Mouse (Mus musculus) brown adipose tissue, adult 24 weeks (tissue): ENCODE results near the gene Ncapg. TPM values are rescaled to one million over a fixed set of nuclear protein-coding genes. Genes with fewer than 3 reads are reported as not detected.
A peak's percentile ranks its signal among the peaks of the same experiment; 100 is the strongest.
"Not testable (repeated sequence)": the region's sequence is repeated elsewhere in the genome, so short reads cannot be mapped to it uniquely, and the experiment has no call there.

Experiments used
- H3K27ac ChIP-seq: fragments of 200-500 bp; replicated peaks from 2 replicates; pipeline ENCODE4 v1.5.1; 2012; ENCODE audit warnings: low read depth, mild to moderate bottlenecking, low read length
- H3K4me1 ChIP-seq: fragments of 200-500 bp; 2 replicates; pipeline ENCODE4 v1.6.1; 2012; ENCODE audit warnings: low read length, mixed read lengths; ENCODE audit not compliant: control insufficient read depth, insufficient read depth, insufficient read length
- H3K4me3 ChIP-seq: fragments of 200-500 bp; 2 replicates; pipeline ENCODE4 v1.5.1; 2012; ENCODE audit warnings: low read depth, mild to moderate bottlenecking, low read length, moderate library complexity; ENCODE audit not compliant: insufficient read depth
- polyA plus RNA-seq: library from polyadenylated mRNA; stranded (reverse); fragments of >200 nt; gene quantifications from 2 replicates; pipeline ENCODE4 v1.2.4, GENCODE M21; 2012; ENCODE audit not compliant: missing spikeins, insufficient read depth, insufficient read length

Gene Ncapg
- not detected in 2 replicates for polyA plus RNA-seq

DNA sequence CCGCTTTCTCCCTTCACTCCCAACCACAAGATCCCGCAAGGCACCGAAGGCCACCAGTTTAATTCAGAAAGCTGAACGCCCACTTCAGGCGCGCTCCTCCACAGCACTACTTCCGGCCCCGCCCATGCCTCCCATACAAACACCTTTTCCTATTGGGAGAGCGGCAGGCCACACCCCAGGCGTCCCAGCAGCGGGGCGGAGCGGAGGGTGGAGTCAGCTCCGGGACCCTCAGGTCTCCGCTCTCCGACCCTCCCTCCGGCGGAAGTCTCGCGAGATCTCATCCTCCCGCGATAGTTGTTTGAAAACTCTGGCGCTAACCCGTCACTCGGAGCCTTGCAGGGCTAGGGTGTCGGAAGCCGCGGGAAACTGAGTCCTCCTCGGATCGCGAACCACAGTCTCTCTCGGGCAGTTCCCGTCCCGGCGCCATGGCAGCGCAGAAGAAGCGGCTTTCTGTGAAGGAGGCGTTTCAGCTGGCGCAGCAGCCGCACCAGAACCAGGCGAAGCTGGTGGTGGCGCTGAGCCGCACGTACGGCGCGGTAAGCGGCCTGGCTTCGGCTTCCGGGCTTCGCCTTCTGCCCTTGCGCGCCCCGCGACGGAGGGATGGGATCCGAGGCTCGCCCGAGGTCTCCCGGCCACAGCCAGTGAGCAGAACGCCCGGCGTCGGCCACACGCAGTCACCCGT lies at the start of gene Ncapg:
Gene Ncapg, plus strand, starts transcription at position 322 of the 682 bp plus-strand sequence.
- Histone ChIP-seq H3K4me1 (no peaks in the 10 kb centered on the region), H3K4me3 (peak within 1 kb of the TSS; percentile 63), H3K27ac (no peak within 1 kb of the TSS)

DNA sequence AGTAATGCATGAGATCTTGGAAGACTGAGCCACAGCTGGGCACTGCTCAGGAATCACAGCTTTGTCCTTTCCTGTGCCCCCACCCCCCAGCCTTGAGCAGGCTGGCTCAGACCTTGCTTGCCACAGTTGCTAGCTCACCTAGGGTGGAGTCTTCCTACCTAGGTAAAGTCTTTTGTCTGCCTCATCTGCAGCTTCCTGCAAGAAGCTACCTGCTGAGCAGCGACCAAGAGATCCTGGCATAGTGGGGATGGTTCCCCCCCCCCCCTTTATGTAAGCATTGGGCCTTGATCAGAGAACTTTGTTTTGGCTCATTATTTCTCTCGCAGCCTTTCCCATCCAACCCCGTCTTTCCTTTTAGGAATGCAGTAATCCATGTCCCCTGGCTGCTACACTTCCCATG lies 48.2 kb upstream of the Ncapg start:
- Histone ChIP-seq H3K4me3 (no peak overlapping the region), H3K4me1 (no peaks in the 10 kb centered on the region; the same call in 1 of the 2 replicates), H3K27ac (no peak overlapping the region)

DNA sequence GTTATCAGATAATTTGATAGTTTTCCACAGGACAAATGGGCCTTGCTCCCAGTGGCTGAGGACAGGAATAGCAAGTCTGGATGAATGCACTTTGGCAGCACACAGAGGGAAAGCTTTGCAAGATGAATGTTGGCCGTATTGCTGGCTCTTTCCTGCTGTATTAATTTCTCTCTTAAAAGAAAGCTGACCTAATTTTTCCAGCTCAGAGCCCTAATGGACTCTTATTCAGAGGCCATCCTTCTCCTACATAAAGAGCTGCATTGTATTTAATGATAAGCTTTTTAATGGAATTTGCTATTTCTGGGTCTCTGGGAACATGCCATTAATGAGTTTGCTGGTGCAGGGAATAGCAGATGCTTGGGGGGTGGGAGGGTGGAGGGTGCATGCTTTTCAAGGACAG lies 41.9 kb upstream of the Ncapg start:
- Histone ChIP-seq H3K4me3 (no peak overlapping the region), H3K27ac (no peak overlapping the region), H3K4me1 (no peaks in the 10 kb centered on the region)

DNA sequence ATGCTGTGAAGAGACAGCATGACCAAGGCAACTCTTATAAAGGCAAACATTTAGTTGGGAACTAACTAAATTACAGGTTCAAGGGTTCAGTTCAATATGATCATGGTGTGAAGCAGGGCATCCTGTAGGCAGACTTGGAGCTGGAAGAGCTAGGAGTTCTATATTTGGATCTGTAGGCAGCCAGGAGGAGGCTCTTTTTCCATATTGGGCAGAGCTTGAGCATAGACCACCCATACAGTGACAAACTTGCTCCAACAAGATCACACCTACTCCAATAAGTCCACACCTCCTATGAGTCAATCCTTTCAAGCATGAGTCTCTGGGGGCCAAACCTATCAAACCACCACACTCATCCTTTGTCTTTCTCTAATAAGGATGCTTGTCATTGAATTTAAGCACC lies 40.2 kb upstream of the Ncapg start:
- Histone ChIP-seq H3K4me1 (no peaks in the 10 kb centered on the region), H3K4me3 (no peak overlapping the region), H3K27ac (no peak overlapping the region)

DNA sequence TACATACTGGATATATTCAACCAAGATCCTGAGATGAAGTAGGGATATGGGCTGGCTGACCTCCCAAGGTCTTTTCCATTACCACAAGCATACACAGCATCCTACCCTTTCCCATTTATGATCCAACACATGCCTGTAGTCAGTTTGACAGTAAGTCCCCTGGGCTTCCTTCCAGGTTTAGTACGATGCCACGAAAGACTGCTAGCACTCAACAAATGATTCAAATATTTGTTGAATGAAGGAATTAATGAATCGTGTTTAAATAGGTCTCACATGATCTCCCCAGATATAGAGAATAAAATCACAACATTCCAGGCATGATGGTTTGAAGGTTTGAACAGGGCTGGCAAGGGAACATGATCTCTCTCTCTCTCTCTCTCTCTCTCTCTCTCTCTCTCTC lies 31.3 kb upstream of the Ncapg start:
- Histone ChIP-seq H3K27ac (no peak overlapping the region), H3K4me1 (no peaks in the 10 kb centered on the region), H3K4me3 (no peak overlapping the region)

DNA sequence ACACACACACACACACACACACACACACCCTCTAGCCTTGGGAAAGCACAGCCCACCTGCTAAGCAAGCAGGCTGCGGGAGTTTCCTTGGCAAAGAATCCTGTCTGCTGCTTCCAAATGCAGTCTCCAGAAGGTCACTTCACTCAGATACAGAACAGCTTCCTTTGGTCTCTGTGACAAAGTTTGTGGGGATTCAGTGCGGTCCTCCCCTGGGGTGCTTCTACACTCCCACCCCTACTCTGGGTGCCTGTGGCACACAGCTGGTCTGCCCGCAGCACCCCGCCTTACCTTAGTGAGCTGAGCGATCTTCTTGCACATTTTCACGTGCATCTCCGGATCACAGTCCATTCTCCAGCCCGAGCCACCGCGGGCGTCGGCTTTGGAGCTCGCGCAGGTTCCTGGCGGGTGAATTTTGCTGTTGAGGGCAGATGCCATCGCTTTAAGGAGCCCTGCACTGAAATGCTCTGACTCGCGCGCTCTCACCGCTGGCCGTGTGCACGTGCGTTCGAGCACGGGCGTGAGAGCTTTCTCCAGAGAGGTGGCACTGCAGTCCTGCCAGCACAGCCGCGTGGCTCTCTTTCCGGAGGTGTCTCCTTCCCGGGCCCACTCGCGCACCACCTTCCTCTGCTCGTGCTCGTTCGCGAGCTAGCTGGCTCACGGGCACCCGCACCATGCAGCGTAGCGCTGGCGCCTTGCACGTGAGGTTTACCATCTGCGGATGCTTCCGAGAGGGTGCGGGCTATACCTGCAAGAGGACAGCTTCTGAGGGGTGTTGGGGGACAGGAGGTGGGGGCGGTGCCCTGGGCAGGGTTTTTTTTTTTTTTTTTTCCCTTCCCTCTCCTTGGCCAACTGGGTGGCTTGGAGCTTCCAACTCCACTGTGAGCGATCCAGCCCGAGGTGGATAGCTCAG lies 30.7 kb upstream of the Ncapg start, which contains the start of gene Fam184b:
Gene Fam184b, minus strand, starts transcription at position 809 of the 909 bp plus-strand sequence.
- H3K4me1 ChIP-seq, result no peaks in the 10 kb centered on the region
- H3K27ac ChIP-seq, result no peak within 1 kb of the TSS
- peak within 1 kb of the TSS; percentile 49 for H3K4me3 ChIP-seq

DNA sequence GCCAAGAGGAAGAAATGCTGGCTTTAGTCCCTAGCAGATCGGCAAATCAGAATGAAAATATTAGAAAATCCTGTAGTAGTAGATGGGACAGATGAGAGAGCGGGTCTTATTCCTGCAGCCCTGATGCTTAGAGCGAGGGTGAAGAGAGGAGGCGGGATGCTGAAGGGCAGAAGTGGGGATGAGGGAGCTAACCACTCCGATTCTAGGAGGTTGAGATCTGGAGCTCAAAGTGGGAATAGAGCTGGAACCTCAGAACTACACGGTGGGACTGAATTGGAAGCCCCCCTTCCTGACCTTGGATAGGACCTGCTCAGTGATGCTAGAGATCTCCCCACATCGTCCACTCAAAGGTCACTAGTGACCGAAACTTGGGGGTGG lies 30.0 kb upstream of the Ncapg start:
- Histone ChIP-seq H3K4me3 (peak overlapping the region; percentile 49), H3K27ac (no peak overlapping the region), H3K4me1 (no peaks in the 10 kb centered on the region)

DNA sequence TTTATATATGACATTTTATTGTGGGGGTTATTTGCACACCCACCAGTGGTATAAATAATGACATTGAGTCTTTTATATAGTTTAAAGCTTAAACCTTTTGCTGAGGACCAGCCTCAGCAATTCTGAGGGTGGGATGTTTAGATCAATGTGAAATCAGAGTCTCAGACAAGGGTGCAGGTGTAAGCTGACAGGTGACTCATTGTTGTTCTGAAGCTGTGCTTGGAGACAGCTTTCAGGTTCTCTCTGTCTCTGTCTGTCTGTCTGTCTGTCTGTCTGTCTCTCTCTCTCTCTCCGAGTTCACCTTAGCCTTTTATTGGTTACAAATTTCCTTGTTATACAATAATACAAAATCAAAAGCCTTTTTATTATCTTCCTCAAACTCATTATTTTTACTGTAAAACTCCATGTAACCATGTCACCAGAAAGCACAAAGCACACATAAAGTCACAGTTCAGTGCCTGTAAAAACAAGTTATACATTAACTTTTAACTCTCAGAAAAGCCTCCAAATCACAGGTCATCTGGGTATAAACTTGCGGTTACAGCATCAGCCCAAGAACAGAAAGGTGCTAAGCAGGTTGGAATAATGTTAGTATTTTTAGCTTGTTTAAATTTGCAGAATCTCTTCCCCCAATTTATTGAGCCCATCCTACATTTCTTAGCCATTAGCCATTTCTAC lies 18.6 kb upstream of the Ncapg start:
- Histone ChIP-seq H3K4me1 (no peaks in the 10 kb centered on the region), H3K4me3 (no peak overlapping the region), H3K27ac (no peak overlapping the region)

DNA sequence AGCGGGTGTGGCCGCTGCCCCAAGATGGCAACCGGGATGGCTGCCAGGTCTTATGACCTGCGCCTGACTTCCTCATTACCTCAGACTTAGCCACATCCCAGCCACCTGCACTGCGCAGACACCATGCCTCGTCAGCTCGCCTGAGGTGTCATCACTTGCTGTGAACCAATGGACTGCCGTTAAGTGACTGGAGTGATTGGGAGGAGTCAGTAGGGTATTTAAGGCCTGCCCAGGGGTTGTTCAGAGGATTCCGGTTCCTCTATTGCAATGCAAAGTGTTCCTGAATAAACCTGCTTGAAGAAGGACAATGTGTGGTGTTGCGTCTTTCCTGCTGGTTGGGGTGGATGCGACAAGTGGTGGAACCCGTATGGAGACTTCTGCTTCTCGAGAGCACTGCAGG lies 11.3 kb upstream of the Ncapg start:
- H3K4me3 ChIP-seq, H3K4me1 ChIP-seq, H3K27ac ChIP-seq: not testable (repeated sequence)

DNA sequence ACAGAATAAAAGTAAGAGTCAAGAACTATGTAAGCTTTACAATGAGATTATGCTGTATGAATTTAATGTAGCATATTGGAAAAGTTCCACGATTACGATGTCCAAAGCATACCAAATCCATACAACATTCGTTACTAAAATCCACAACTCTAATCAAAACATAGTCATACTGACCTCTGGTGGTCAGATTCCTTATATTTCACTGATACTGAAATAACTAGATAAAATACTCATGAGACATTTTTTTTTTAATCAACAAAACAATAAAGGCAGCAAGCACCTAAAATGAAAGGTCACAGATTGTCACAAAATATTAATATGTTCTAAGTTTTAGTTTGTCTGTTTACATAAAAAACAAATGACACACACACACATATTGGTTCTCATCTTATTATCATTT lies 1.4 kb upstream of the Ncapg start:
- Histone ChIP-seq H3K4me1 (no peaks in the 10 kb centered on the region), H3K27ac (no peak overlapping the region), H3K4me3 (no peak overlapping the region)

DNA sequence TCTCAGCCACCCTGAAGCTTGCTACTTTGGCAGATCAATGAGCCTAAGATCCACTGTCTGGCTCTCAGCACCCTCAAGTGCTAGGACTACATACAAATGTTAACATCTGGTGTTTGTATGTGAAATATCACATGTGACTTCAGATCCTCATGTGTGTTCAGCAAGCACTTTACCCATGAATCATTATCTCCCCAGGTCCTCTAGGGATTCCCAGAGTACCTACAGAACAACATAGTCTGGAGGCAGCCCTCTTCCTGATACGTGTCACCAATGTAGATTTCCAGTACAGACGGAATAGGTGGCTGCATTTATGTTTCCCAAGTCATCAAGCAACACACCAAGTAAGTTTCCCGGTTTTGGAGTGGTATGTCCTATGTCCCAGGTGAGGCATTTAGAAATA lies 888 bp upstream of the Ncapg start:
- Histone ChIP-seq H3K4me1 (no peaks in the 10 kb centered on the region), H3K4me3 (peak overlapping the region; percentile 63), H3K27ac (no peak overlapping the region)

DNA sequence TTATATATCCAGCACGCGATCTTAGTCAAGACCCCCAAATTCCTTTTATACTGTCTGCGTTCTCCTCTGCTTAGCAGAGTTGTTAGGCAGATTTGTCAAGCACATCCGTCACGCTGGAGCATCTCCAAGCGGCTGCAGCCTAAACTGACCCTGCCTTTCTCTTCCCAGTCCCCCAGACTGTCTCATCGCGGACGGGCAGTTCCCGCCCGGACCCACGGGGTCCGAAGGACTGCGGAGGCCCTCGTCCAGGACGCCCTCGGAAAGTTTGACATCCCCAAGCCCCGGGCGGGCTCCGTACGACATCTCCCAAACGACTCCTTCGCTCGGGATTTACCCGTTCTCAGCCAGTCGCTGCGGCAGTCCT lies 503 bp upstream of the Ncapg start:
- Histone ChIP-seq H3K4me1 (no peaks in the 10 kb centered on the region), H3K4me3 (peak overlapping the region; percentile 63), H3K27ac (no peak overlapping the region)

DNA sequence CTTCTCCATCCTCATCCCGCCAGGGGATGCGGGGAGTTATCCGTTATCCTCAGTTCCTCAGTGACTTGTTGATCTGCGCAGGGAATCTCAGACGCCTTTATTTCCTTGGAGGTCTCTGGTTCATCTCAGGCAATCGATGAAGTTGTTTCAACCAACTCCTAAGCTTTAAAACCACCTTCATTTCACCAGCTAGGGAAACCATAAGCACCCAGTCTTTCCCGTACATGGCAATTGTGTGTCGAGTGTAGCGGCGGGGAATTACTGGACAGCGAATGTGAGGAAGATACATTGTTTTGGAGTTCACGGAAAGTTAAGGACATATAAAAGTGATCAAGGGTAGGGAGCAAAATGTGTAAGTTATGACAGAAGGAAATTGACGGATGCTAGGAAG lies 556 bp downstream of the Ncapg start:
- Histone ChIP-seq H3K27ac (no peak overlapping the region), H3K4me1 (no peaks in the 10 kb centered on the region), H3K4me3 (peak overlapping the region; percentile 63)

DNA sequence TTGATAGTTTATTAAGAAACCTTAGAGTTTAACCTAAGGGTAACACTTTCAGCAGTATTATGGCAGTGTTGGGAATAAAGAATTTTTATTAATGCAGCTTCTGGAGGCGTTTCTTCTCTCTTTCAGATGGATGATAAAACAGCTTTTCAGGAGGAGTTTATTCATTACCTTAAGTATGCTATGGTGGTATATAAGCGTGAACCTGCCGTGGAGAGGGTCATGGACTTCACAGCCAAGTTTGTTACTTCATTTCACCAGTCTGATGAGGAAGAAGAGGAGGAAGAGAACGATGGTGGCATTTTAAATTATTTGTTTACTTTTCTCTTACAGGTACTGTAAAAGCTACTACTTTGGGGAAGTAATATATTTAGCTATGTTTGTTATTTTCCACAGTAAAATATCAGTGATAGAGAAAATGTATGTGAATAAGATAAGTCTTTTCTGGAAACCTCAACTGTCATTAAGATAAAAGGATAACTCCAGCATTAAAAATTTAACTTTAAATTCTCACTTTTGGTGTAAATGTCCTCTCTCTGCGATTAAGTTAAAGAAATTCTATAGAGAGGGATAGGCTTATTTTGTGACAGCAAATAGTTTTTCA lies 1.3 kb downstream of the Ncapg start:
- no peak overlapping the region for H3K4me3 ChIP-seq
- no peak overlapping the region for H3K27ac ChIP-seq
- no peaks in the 10 kb centered on the region for H3K4me1 ChIP-seq

DNA sequence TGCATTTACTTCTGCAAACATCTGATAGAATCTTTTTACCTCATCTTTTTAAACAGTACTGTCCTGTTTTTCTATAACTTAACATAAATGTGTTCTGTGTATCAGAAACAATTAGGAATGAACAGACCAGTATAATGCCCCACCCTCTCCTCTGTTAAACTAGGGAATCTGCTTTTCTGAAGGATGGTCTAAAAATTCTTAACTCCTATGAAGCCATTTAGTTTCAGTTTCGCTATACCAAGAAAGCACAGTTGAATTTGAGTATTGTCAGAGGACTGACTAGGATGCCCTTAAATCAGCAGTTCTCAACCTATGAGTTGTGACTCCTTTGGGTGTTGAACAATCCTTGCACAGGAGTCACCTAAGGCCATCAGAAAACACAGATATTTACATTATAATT lies 5.3 kb downstream of the Ncapg start:
- no peak overlapping the region for H3K4me3 ChIP-seq
- H3K27ac ChIP-seq, result no peak overlapping the region
- no peaks in the 10 kb centered on the region for H3K4me1 ChIP-seq
